Mouse (Mus musculus): ENCODE data around the gene Gm10799. TPM values are rescaled to one million over a fixed set of nuclear protein-coding genes. Genes with fewer than 3 reads are reported as not detected.
A peak's percentile ranks its signal among the peaks of the same experiment; 100 is the strongest.
"Not testable (repeated sequence)": the region's sequence is repeated elsewhere in the genome, so short reads cannot be mapped to it uniquely, and the experiment has no call there.

Gm10799 gene
- total RNA-seq (2021): not detected
- long read RNA-seq, experiment 1: 0 reads
- long read RNA-seq, experiment 2: 0 reads

GRCm38 (mm10) chr2:104068450-104068849 lies at the start of gene Gm10799:
Gene Gm10799 (minus strand): TSS chr2:104068550.
- intact Hi-C loops (cut with DNase I): loop anchor here (2.0 kb wide), 1 partner anchor 24 kb away; no protein-coding TSS in a partner anchor

GRCm38 (mm10) chr2:104117173-104117572 lies 48.8 kb upstream of the Gm10799 start:
- DNase-seq; intact Hi-C loops (cut with DNase I): not testable (repeated sequence)

More at GRCm38 (mm10) chr2:104068450-104068849, at the start of gene Gm10799:
- DNase-seq: not testable (repeated sequence)

GRCm38 (mm10) chr2:104114898-104115297 lies 46.5 kb upstream of the Gm10799 start:
- no peak for DNase-seq
- intact Hi-C loops (cut with DNase I): no loop called here

GRCm38 (mm10) chr2:104113563-104113962 lies 45.2 kb upstream of the Gm10799 start:
- DNase-seq; intact Hi-C loops (cut with DNase I): not testable (repeated sequence)

- intact Hi-C loops (cut with DNase I); DNase-seq: not testable (repeated sequence)
Observed at GRCm38 (mm10) chr2:104111170-104111797, 42.9 kb upstream of the Gm10799 start.

DNA sequence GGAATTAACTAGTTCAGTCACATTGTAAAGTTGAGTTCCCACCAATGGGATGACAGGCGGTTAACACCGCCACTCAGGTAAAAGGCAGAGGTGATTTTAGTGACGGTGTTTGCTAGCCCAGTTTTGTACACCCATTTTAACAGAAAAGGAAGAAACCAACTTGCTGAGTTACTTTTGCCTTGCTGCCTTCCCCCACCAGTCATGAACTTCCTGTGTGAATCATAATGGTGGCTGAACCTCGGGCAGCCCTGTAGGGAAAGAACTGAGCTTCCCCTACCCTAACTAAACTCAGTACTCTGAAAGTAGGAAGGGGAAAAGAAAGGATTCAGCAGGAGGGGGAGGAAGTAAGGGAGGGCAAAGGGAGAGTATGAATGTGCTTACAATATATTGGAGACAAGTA lies 41.7 kb upstream of the Gm10799 start:
- intact Hi-C loops (cut with DNase I): no loop called here
- no peak for DNase-seq

GRCm38 (mm10) chr2:104109528-104109927 lies 41.2 kb upstream of the Gm10799 start:
- intact Hi-C loops (cut with DNase I): no loop called here
- DNase-seq: no peak

- DNase-seq; intact Hi-C loops (cut with DNase I): not testable (repeated sequence)
Observed at GRCm38 (mm10) chr2:104109021-104109420, 40.7 kb upstream of the Gm10799 start.

- no peak for DNase-seq
- intact Hi-C loops (cut with DNase I): no loop called here
Observed at GRCm38 (mm10) chr2:104104800-104105199, 36.5 kb upstream of the Gm10799 start.

DNA sequence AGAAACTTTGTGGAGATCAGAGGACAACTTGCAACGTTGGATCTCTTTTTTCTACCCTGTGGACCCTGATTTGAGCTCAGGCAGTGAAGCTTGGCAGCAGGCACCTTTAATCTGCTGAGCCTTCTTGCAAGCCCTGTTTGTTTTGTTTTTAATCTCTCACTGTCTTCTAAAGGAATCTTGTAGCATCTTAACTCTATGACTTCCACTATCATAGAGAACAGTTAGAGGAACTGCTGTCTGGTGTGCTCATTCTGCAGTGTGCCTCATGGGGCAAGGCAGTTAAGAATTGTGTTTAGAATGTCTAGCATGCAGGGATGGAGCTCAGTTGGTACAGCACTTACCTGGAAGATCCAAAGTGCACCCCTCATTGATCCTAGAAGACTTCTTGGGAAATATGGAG lies 31.6 kb upstream of the Gm10799 start:
- intact Hi-C loops (cut with DNase I): no loop called here
- DNase-seq: no peak

- DNase-seq: no peak
- intact Hi-C loops (cut with DNase I): no loop called here
Observed at GRCm38 (mm10) chr2:104099231-104099585, 30.9 kb upstream of the Gm10799 start.

DNA sequence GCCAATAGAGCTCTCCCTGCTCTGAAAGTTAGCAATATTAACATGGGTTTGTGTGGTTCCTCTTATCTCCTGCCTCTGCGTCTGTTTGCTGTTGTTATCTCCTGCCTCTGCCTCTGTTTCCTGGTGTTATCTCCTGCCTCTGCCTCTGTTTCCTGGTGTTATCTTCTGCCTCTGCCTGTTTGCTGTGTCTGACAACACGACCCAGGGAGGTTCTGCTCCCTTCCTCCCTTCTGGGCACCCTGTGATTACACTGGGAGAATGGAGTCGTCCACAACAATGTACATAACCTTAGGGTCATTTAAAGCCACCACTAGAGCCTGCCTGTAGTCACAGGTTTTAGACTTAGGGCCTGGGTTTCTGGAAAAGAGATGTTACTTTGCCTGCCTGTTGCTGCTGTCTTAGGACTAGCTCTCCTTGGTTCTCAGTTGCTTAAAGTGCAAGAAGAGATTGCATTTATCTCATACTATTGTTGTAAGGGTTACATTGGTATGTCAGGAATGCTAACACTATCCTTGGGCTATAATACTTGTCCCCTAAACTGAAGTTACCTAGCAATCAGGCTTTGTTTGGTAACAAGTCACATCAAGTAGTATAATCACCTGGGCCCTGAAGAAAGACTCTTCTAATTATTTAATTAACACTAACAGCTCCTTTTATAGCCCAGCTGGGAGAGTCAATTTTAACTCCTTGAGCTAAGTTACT lies 30.3 kb upstream of the Gm10799 start:
- no peak for DNase-seq
- intact Hi-C loops (cut with DNase I): no loop called here

DNA sequence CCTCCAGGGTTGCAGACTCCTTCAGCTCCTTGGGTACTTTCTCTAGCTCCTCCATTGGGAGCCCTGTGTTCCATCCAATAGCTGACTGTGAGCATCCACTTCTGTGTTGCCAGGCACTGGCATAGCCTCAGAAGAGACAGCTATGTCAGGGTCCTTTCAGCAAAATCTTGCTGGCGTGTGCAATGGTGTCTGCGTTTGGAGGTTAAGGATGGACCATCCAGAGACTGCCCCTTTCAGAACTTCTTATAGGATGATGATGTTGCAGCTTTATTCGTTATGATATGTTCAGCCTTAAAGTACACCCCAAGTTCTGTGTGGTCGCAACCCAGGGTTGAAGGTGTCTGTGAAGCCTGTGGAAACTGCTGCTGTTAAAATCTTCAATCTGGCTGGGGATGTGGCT lies 29.0 kb upstream of the Gm10799 start:
- DNase-seq; intact Hi-C loops (cut with DNase I): not testable (repeated sequence)

DNA sequence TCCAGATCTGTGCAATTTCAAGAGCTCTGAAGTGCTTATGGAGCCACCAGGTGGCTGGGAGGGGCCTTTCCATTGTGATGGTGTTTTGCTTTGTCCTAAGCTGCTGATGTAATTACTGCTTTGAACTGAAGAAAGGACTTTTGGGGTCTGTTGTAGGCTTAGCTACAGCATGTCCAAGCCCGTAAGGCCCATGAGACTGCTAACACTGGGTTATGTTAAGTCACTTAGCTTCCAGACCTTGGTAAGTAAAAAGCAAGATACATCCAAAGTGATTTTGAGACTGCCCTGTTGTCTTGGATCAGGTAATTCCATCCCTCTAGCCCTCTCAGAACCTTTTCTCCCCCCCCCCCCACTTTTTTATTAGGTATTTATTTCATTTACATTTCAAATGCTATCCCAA lies 28.4 kb upstream of the Gm10799 start:
- intact Hi-C loops (cut with DNase I): not testable (repeated sequence)

DNA sequence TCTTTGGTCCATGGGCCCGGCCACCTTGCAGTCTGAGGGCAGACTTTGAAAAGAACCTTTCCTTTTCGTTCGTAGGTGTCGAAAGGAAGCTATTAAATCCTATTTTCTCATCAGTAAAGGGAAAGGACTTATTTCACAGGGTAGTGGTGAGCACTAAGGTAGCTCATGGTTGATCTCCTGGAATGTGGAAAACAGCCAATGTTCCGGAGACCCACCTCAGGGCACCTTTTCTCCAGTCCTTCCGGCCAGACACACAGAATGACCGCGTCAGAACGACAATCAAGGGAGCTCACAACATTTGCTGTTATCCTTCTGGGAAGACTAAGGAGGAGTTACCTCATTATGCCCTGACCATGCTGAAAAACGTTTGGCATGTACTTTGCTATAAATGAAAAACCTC lies 27.9 kb upstream of the Gm10799 start:
- intact Hi-C loops (cut with DNase I): no loop called here
- DNase-seq: no peak

More for the DNA sequence above, 28.4 kb upstream of the Gm10799 start:
- DNase-seq: not testable (repeated sequence)

DNA sequence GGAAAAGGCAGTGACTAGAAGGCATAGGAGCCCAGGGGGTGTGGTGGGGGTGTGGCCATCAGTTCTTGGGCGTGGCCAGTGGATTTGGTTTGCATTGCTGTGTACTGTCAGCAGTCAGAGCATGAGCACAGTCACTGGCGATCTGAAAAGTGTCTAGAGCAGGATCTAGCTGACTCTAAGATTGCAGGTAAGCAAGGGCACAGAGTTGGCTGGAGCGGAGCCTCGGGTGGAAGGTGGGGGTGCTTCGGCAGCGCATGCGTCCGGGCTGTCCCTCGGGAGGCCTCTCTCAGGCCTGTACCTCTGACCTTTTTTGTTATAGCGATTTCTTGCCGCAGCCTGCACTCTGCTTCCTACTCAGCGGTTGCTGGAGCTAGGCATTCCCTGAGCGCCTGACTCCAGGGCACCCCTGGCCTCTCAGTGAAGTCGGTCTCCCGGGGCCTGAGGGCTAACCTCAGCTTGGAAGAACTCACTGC lies 27.4 kb upstream of the Gm10799 start, which contains the start of gene Cd59a:
Gene Cd59a (plus strand): TSS at position 61 of the 473 bp plus-strand sequence.
- intact Hi-C loops (cut with DNase I): no loop called here
- peak; percentile 66 to 72 for DNase-seq

DNA sequence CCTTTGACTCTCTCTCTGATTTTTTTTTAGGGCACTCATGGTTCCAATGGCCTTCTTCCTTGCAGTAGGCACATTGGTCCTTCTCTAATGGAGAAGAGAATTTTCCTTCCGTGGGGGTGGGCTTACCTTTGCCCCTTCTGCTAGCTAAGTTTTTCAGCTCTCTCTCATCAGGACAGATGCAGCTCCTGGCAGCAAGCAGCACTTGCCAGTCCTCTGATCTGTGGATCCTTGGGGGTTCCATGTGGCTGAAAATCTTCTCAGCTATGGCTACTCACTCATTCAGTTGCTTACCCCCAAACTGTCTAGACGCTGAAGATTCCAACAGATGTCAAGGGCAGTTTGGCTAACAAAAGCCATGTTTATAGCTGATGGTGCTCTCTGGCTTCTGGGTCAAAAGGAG lies 25.0 kb upstream of the Gm10799 start:
- no peak for DNase-seq
- intact Hi-C loops (cut with DNase I): loop anchor here (2.0 kb wide), 1 partner anchor 25 kb away; the partner anchor contains the start of genes Cd59b and Gm10799

GRCm38 (mm10) chr2:104087562-104087961 lies 19.2 kb upstream of the Gm10799 start:
- DNase-seq; intact Hi-C loops (cut with DNase I): not testable (repeated sequence)

DNA sequence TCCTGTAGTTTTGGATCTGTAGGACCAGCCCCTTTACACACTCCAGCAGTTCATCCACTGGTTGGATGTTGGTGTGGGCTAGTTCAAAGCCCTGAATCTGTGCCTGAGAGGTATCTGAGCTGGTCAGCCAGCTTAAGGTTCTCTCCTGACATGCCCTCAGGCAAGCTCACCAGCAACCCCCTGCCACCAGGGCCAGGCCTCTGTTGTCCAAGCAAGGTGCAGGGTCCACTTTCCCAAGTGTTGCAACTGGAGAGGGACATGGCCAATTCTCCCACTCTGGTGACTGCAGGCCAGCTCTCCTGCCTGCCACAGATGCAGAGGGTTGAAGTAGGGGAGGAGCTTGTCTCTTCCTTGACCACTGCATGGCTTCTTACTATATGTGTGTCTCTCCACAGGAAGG lies 15.7 kb upstream of the Gm10799 start:
- intact Hi-C loops (cut with DNase I); DNase-seq: not testable (repeated sequence)

- intact Hi-C loops (cut with DNase I): no loop called here
- DNase-seq: no peak
Observed at GRCm38 (mm10) chr2:104082474-104082873, 14.1 kb upstream of the Gm10799 start.

GRCm38 (mm10) chr2:104081436-104082050 lies 13.2 kb upstream of the Gm10799 start:
- intact Hi-C loops (cut with DNase I); DNase-seq: not testable (repeated sequence)
